Mouse (Mus musculus) liver (tissue): ENCODE results near the gene Hs3st2.
"Not testable (repeated sequence)": the region's sequence is repeated elsewhere in the genome, so short reads cannot be mapped to it uniquely, and the experiment has no call there.

Experiments used
- DNase-seq: peaks from one replicate; pipeline ENCODE4 v3.0.0-alpha.2; 2020; ENCODE audit warnings: mixed read lengths

The Hs3st2 gene

DNA sequence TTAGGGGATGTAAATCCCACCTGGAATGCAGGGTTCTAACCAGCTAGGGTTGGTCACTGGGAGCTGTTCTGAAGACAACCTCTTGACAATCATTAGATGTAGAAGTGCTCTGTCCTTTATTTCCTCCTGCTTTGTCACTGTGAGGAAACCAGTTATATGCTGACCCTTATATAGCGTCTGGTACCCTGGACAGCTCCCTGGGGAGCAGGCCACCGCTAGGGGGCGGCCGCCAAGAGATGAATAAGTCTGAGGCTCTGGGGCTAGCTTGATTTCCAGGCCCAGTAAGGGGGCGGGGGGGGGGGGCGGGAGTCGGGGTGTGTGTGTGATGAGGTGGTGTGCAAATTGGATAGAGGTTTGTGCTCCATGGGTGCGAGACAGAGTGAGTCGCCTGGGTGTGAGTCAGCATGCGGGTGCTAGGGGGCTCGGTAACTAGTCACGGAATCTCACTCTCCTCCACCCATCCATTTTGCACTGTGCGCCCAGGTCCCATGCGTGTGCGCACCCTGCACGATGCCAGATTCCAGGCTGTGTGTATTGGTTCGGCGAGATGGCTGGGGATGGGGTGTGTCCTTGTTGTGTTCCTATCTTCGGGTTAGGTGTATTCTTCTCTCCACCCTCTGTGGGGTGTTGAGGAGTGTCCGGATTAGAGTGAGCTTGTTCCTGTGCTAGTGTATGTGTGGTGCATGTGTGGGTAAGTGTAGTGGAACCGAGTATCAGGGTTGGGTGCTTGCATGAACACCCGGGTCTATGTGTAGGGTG lies at the start of gene Hs3st2:
TSS of gene Hs3st2 (plus strand) at position 635 of the 759 bp plus-strand sequence.
- peak; percentile 57 for DNase-seq

DNA sequence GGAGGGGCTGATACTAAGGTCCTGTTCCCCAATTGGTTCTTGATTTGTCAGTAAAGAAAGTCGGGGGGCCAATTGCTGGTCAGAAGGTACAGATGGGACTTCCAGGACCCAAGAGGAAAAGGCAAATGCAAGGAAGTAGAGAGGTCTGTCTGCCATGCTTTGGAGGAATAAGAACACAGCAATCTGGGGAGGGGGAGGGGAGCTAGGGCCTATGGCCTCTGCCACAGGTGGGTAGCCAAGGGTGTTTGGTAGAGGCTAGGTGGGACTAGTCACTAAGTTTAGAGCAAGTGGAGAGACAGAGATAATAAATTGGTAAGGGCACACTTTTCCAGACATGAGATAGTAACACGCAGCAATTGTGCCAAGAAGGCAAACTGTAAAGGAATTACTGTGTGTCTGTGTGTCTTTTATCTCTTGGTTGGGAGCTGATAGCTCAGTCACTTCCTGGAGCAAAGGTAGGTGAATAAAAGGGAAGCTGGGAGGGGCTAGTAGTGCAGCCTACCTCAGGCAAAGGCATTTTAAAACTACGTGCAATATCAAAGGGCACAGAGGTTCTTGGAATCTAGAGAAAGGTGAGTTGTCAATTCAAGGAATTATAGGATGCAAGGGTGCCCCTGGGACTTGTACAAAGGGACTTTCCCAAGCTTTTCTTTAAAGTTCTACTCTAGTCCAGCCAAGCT lies 43.2 kb upstream of the Hs3st2 start:
- DNase-seq, result no peak

DNA sequence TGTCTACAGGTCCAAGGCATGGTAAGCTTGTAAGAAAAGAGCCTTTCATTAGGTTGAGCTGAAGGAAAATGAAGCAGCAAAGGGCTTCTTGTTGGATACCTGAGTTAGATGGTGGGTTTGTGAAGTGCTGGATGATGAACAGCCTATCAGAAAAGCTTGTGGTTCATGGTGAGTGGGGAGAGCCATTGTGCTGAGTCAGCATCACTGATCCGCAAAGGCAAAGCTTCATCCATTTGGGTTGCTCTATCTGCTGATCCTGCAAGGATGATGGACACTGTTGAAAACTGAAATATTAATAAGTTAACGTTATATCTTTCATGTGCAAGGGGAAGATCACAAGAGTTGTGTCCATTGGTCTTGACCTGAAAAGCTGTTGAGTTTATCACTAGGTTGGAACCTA lies 40.0 kb upstream of the Hs3st2 start:
- DNase-seq, result no peak

DNA sequence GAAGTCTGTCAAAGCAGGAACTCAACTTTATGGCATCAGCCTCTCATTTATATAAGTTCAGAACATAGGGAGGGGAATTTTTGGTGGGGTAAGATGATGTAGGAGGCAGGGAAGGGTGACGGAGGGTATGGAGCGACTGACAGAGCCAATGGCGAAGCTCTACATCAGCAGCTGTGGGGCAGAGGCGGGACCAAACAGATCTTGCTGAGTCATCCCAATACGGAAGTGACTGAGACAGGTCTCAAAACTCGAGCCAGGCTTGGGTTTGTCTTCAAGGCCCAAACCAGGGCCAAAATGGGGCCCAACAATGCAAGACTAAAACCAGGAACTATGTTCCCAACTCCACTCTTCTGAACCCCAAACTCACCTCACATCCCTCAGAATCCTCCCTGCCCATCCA lies 30.2 kb upstream of the Hs3st2 start:
- not testable (repeated sequence) for DNase-seq

DNA sequence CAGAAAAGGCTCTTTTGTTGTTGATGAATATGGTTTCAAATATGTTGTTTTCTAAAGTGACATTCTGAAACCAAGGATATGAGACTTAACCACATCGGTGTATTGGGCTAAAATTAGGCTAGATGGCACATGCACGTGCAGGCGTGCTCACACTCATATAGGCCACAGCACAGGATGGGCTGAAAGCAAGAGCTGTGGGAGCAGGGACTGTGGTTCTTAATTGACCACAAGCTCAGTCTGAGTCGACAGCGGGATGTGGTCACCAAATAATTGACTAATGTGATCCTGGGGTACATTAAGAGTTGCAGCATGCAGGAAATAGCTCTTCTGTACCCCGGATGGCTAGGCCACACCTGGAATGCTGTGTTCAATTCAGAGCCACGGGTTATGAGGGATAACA lies 26.1 kb upstream of the Hs3st2 start:
- DNase-seq, result no peak

DNA sequence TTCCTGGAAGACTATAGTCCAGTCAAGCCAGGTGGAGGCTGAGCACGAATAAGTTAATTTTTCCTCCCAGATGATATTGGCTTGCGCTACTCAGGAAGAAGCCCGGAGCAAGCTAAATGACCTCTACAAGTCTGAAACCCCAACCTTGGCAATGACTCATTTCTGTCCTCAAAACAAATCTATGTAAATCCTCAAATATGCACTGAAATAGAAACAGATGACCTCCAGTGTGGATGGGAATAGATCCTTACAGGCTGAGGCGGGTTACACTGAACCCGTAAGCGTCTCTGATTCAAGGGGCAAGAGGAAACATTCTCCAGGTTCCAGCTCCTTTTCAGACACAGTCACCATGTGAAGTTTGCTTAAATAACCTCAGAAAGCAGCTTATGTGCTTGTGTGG lies 24.5 kb upstream of the Hs3st2 start:
- no peak for DNase-seq

DNA sequence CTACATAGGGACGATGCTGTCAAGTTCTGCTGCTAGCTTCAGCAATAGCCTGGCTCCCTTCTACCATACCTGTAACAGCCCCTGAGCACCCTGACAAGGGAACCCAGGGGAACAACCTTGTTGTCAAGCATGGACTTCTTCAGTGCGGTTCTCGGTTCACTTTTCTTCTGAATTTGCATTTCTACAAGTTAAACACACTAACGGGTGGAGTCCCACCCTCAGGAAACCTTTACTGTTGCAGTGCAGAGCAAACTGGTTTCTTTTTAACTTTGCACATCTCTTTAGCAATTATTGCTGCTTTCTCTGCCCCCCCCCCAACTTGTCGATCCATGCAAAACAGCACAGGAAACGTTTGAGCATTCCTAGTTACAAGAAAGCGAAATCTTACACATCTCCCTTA lies 19.7 kb upstream of the Hs3st2 start:
- DNase-seq, result no peak

DNA sequence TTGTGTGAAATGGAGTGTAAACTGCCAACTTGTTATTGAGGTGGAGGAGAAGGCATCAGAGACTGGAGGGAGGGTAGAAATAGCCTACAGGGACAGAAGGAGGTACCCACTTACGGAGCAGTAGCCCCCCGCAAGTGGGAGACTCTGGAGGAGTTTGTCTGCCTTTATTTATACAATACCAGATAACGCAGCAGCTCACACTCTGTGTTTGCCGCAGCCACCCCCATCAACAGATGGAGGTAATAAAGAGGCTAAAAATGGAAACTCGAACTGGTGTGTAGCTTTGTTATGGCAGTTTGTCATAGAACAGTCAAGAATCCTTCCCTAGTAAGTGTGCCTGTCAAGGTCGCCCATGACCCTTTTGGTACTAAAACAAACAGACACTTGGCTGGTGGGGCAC lies 16.2 kb upstream of the Hs3st2 start:
- DNase-seq, result no peak

DNA sequence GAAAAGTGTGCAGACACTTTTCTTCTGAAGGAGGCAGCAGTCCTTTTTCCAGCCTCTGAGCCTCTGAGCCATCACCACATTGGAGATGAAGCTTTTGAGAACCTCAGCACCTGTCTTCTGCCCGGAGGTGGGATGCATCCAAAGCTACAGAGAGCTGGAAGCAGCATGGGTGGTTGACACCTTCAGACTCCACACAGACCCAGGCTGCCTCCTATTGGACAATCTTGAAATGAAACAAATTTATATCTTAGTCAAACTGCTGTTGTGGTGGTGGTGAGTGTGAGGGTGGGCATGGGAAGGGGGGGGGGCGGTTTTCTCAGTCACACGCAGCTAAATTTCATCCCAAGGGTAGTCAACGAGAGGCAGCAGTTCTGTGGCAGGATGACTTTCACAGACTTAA lies 12.7 kb upstream of the Hs3st2 start:
- no peak for DNase-seq

DNA sequence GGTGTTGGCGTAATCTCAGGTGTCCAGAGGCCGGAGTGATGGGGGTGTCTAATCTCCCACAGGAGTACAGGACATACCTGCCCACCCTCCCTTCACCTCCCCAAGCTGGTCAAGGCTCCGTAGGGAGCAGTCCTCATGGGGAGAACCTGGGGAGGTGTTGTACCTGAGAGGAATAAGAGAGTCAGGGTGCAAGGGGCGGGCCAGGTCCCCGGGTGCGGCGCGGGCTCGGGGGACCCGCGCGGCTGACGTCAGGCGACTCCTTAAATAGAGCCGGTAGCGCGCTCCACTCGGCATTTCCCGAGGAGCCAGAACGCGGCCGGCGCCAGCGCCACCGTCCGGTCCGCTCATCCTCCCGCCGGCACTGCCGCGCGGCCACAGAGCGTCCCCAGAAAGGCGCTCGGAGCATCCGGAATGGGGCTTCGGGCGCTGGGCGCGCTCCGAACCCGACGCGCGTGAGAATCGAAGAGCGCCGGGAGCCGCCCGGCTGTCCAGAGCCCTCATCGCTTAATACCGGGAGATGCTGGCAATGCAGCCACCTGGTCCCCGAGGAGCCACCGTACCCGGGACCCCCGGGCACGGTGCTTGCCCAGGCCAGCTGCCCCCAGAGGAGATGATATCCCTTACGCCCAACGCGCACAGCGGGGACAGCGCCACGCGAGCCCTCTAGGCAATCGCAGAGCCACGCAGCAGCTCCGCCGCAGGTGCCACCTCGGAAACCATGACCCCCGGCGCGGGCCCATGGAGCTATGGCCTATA lies 503 bp downstream of the Hs3st2 start:
- peak; percentile 4 for DNase-seq

DNA sequence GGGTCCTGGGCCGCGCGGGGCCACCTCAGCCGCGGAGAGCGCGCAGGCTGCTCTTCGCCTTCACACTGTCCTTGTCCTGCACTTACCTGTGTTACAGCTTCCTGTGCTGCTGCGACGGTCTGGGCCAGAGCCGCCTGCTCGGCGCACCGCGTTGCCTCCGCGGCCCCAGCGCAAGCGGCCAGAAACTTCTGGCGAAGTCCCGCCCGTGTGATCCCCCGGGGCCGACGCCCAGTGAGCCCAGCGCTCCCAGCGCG lies 1.0 kb downstream of the Hs3st2 start:
- no peak for DNase-seq

DNA sequence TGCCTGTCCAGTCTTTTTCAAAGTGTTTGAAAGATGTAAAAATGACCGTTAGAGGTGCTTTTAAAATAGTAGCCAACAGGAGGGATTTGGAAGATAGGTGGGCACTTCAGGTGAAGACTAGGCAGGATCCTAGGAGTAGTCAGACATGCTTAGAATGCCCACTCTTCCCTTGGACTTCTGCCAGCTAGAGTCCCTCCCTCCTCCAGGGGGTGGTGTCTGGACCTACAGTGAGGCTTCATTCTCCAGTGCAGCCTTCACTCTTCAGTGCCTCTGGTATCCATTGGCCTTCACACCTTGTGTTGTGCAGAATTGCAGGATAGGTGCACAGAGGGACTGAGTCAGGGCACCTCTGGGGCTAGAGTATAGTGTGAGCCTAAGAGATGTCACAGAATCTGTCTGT lies 2.2 kb downstream of the Hs3st2 start:
- DNase-seq, result no peak

DNA sequence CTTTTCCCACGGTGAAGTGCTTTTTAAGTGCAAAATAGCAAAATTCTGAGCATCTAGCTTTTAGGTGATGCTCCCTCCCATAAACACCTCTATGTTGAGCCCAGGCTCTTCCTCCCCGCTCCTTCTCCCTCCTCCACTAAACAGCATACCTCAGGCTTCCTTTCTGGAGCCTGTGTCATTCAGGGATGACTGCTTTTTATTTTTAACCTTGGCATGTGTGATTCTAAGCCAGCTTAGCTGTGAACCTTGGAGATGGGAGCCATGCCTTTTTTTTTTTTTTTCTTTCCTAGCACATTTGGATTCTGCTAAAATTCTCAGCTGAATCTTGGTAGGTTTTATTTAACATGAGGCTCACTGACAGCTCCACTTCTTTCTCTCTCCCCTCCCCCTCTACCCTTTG lies 3.2 kb downstream of the Hs3st2 start:
- no peak for DNase-seq

DNA sequence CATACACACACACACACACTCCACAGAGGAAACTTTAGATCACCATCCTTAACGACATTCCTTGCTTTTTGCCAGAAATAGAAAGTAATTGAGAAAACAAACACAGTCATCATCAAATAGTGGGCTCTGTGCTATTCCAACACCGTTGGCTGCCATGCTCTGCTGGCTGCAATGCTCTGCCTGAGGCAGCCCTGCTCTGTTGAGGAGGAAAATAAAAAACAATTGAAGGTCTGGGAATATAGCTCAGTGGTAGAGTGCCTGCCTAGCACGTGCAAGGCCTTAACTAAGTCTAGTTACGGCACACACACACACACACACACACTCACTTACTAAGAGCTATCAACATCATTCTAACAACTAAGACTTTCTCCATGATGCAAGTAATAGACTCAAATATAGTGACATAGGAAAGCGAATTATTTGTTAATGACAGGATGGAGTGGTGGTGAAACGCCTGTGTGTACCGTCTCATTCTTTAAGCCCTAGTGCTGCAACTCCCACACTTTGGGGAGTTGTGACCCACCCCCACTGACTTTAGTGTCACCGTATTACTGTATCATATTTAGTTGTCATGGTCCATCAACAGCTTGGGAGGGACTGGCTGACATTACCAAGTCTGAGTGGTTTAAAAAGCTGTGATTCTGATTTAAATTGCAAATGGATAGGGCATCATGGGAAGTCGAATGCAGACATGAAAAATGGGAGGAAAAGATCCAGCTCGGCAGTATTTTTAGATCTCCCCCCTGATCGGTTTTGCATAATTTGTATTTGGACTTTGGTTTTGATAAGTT lies 19.3 kb downstream of the Hs3st2 start:
- DNase-seq, result no peak

DNA sequence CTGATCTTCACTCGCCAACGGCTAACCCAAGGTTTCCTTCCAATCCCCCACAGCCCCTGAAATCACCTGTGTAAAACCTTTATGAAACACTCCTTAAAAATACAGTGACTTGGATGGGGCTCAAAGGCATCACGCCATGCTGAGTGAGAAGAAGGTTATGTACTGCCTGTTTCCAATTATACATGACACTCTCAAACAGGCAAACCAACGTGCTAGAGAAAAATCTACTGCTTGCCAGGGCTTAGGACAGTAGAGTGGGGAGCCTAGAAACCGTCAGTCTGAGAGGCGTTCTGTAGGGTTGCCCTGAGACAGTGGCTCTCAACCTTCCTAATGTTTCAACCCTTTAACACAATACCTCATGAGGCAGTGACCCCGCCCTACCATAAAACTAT lies 19.8 kb downstream of the Hs3st2 start:
- DNase-seq, result no peak

DNA sequence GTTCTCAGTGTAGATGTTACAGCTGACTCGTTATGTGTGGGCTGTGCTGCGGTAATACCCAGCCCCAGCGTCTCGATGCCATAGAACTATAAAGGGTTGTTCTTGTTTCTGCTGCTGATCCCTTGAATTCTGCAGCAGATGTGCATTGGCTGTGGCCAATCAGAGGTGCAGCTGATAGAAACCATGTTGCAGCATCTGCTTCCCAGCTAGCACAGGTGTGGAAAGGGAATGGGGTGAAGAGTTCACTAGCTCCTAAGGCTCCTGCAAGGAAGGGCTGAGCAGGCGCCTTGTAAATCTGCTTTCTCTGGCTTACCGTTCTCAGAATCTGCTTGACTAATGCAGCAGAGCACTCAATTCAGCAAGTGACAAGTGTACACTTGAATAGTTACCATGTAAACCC lies 45.2 kb downstream of the Hs3st2 start:
- DNase-seq, result no peak

DNA sequence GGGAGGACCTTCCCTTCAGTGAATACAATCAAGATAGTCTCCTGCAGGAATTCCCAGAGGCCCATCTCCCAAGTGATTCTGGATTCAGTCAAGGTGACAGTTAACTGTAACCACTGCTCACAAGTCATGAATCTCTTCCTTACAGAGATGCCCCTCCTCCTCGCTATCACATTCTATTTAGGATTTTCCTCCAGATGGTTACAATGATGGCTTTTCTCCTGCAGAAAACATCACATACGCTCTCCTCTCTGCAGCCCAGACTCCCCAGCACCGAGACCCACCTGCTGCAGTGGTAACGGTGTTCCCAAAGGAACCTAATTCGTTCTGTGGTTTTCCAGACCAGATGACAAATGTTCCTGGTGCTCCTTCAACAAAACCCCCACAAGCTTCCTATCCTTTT lies 49.5 kb downstream of the Hs3st2 start:
- no peak for DNase-seq

DNA sequence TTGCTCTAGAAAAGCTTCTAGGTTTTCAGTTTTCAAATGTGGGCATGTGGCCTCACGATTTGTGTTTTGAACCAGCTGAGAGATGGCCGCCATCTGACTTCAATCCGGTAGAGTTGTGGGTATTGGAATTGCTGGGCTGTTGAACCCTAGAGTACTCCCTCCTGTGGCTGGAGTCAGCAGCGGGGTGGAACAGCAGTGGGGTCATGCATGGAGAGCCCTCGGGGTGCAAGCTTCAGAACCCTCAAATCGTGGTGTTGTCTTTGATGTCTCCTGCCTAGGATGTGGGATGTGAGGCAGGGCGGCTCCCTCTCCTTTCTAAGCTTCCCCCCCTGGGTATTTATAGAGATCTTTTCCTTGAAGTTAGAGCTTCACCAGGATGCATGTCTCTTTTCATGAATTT lies 52.7 kb downstream of the Hs3st2 start:
- no peak for DNase-seq

DNA sequence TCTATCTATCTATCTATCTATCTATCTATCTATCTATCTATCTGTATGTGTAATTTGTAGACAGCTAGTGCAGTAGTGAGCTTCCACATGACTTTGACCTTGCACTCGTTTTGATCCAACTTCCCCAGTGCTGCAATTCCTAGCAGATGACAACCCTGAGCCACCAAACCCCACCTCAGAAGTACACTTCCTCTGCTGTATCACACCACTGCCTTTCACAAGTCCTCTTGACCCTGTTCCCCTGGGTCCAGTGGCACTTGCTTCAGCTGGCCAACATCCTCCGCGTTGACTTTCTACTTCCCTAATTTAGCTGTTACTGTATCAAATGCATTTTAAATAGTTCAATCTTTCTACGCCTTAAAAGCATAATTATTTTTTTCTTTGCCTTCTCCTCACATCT lies 54.6 kb downstream of the Hs3st2 start:
- DNase-seq, result peak; percentile 6

DNA sequence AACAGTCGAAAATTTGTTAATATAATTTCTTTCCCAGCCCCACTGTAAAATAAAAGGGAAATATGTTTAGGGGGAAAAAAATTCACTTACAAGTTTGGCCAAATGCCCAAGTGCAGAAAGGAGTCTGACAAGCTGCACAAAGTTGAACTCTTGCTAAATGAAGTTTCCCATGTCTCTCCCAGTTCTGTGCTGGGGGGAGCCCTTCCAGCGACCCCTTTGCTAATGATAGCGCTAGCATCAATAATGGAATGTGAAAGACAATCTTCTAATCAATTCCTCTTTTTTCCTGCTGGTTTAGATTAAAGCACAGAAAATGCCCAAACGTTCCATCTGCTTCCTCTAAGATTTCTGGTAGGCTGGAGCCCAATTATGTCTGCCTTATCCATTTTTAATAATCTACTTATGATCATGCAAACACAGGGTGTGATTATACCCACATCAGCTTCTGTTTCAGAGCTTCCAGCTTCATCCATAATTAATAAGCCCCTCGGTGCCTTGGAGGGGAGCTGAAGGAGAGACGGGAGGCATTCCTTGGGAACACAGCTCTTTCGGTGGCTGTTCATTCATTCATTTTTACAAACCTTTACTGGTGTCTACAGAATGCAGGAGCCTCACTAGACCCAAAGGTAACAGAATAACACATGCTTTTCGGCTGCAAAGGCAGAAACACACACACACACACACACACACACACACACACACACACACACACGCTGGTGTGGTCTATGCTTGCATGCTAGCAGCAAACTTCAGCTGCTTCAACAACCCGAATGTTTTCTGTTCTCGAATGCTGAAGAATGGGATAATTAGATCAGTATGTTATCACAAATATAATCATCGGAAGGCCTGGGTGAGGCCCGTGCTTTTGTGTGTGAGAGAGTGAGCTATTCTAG lies 59.5 kb downstream of the Hs3st2 start:
- DNase-seq, result no peak

DNA sequence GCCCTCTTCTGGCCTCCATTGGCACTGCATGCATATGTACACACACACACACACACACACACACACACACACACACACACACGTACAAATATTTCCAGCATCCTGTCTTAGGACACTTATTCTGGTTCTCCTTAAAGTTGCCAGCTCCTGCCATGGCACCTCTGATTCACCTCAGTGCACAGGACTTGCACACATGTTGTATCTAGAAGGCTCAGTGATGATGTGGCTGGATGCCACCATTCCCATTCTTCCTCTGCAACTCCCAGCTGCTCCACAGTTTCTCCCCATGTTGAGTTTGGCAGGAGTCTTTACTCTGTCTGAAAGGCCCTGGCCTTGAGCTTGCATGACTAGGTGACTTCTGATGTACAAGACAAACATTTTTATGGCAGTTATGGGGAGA lies 65.1 kb downstream of the Hs3st2 start:
- no peak for DNase-seq

DNA sequence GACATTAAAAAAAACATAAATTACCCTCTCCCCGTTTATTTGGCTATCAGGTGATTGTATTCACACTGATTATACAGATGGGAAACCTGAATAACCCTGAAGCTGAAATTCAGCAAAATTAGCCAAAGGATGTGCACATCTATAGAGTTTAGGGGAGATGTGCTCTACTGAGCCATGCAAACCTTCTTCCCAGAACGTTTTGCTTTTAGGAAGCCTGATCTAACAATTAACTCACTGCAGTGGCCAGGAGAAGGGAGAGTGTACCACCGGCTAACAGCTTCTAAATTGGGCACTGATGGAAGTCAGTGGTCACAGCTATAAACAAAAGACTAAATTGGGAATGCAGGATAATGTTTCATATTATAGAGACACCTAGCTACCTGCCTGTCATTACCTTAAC lies 66.4 kb downstream of the Hs3st2 start:
- no peak for DNase-seq
